Mouse (Mus musculus): ENCODE measurements at regions not wholly inside any gene's neighbourhood (a gene's known extent, or its start where the extent isn't known, plus 50 kb on each side); places are given as distances from the start of the nearest gene placed in this dataset.

DNA sequence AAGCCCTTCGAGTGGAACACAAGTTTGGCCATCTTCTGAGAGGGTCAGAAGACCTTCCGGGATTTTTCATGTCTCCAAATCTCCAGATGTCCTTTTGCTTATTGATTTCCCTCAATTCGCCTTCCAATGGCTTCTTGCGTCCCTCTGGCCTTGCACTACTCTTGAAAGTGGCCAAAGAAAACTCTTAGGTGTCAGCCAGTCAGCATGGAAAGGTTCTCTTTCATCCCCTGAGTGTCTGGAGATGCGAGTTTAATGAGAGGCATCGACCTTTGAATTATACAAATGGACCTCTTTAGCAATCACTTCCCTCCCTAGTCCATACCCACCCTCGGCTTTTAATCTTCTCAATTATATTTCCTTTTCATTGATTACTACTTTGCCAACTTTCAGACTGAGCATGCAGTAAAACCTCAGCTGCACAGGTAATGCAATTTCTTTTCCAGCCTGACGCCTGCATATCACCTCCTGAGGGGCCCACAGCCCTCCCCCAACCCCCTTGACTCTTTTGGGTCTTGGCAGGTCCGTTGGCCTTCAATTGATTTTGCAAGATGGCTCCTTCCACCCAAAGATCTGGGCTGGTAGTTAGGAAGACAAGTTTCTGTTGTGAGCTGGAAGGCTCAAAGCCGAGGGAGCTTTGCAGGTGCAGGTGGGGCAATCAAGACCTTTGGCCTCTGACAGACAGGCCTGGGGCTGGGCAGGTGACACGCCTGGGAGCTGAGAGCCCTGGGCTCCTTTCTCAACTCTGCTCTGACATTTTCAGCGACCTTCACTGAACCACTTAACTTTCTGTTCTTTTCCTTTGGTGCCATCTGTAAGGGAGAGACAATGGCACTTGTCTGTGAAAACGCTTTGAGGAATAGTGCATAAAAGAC is 461.8 kb downstream of the Ccdc171 start:
- DNase-seq (ENCODE audit: low spot score in 2 of 2): no peak

DNA sequence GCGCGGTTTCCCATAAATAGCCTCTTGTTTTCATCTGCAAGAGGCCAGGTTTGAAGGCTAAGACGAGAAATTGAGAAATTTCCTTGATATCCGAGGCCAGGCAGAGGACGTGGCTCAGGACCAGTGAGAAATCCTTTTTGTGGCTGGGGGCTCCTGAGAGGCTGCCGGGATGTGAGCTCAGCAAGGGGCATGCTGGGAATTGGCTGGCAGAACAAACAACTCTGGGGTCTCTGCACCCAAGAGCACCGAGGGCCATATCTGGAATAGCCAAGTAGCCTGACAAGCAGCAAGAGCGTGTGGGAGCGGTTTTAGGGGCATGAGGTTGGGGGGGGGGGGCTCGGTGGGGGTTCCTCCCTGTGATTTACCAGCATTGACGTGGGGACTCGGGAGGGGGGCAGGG is 462.5 kb downstream of the Ccdc171 start:
- no peak for DNase-seq (ENCODE audit: low spot score in 2 of 2)

DNA sequence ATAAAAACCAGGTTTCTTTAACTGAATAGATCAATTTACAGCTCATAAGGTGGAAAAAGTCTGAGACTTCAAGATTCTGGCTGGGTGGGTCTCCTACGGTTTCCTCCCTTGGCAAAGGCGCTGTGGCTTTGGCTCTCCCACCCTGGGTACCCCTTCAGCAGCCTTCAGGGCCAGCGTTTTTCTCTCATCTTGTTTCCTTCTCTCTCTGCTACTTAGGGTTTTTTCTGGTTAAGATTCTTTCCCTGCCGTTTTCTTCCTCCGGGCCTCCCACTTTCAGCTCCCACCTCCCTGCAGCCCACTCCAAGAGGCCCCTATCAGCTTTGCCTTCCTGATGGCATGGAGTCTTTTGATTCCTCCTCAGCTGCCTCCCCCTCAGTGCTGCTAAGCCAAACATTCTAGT is 463.0 kb downstream of the Ccdc171 start:
- no peak for DNase-seq (ENCODE audit: low spot score in 2 of 2)

DNA sequence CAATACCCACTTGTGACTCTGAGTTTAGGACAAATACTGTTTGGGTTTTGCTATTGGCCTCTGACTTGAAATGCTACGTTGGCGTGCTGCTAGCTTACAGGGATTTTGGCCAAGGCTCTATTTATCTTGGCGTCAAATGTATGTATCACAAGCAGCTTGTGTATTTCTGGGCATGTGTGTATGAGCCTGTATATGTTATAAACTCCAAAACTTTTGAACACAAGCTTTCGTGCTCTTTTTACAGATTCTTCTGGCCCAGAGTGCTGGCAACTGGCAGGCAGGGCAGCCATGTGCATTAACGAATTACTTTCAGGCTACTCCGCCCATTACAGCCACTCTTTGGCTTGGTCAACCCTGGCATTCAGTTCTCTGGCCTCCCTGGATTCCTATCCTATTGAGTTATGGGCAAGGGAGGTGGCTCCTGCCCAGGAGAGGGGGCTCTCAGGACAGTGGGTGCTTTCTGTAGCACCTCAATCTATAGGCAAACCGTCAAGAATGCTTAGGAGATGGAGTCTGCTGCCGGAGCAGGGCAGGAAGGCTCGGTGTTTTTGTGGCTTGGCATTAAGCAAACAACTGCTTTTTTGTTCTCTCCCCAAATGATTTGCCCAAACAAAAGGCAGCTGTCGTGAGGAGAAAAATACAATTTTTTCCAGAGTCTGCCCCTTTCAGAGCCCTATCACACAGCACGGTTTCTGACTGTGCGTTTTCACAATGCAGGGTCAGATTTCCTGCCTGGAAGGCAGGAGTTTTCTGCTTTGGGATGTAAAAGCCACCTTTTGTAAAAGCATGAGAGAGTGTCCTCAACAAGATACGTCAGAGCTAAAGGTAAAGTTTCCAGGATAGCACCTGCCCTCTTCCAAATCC is 465.0 kb downstream of the Ccdc171 start:
- no peak for DNase-seq (ENCODE audit: low spot score in 2 of 2)

DNA sequence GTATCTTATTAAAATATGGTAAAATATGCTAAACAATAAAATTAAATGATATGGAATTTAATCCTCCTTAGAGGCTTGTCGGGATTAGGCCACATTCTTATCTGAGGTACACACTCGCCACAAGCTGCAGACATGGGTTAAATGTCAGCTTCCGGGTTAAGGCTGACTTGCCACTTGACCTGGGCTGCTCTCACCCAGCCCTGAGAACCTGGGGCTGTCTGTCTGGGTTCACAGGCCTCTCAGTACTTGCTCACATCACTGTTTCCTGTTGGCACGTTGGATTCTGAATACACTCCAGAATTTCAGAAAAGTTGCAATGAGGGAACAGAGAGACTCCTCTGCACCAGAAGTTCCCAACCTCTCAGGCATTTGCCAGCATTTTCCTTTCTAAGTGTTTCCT is 465.9 kb downstream of the Ccdc171 start:
- no peak for DNase-seq (ENCODE audit: low spot score in 2 of 2)

DNA sequence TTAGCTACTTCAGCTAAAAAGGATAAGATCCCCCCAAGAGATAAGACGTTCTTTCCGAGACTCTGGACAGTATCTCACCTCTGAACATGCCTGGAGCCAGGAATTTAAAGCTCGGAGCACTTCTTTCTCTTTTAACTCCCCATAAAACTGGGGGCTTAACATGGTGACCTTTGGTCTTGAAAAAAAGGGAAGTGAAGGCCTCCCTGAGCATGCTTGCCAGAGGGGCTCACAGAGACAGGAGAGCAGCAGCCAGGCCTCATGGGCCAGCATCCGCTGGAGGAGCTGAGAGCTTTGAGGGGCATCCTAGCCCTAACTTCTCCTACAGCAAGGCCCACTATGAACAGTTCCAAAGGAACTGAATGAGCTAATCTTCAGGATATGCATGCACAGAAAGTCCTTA is 471.7 kb downstream of the Ccdc171 start:
- no peak for DNase-seq (ENCODE audit: low spot score in 2 of 2)

DNA sequence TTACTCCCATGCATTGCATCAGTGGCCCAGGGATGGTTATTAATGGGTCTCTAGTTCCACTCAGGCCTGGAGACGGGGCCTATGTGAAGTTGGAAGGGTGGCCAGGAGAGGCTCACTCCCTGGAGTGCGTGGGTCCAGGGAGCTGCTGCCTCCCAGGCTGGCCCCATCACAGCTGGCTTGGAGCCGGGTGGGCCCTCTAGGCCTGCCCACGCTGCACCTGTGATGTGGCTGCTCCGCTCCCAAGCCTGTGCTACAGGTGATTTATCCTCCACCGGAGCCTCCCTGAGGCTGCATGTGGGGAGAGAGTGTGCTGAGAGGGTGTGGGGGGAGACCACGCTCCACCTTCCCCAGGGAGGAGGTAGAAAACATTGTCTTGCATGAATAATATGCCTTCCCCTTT is 476.3 kb downstream of the Ccdc171 start:
- no peak for DNase-seq (ENCODE audit: low spot score in 2 of 2)

DNA sequence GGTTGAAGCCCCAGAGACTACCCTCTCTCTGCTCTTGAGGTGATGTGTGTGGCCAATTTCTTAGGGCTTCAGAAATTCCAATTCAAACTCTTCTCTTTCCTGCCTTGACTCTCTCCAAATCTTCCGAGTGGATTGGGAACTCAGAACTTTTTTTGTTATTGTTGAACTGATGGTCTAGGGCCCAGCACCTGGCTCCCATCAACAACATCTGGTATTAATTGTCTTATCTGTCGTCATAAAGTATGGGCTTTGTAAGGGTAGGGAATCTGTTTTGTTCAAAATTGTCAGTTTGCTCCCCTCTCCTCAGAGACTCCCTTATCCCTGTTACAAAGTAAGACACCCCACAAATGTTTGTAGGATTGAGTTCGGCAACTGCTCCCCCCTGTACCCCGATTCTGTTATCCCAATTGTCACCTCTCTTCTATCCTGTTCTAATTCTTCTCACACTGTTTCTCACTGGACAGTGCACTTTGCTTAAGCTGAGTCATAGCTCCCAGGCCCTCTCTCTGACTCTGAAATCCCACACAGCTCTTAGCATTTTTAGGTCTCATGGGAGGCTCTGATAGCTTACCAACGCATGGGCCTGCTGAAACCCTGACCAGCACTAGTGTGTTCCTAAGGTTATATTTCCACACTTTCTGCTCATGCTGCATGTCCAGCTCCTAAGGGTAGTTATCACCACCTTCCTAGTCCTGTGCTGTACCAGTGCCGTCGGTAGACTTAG is 478.9 kb downstream of the Ccdc171 start:
- no peak for DNase-seq (ENCODE audit: low spot score in 2 of 2)

DNA sequence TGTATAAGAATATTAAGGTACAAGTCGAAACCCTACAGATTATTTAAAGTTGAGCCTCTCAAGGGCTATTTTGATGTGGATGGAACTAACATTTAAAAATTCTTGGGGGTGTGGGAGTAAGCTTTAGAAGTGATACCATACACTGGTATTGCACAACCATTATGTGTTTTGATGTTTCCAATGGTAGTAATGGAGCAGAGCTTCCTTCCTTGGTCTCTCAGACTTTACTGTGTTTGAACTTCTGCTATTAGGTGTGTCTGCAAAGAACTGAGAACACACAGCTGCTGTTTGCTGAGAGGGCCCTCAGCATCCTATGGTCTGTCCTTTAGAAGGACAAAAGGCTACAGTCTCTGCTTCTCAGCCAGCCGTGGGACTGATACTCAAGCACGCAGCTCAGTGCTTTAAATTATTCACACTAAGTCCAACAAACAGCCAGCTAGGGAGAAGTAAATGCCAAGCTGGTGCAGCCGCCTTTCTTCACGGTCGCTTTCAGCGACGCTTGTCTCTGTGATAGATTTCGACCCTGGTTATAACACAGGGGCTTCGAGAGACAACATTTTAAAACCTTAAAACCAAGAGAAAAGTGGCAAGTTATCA is 479.5 kb downstream of the Ccdc171 start:
- DNase-seq (ENCODE audit: low spot score in 2 of 2): no peak

DNA sequence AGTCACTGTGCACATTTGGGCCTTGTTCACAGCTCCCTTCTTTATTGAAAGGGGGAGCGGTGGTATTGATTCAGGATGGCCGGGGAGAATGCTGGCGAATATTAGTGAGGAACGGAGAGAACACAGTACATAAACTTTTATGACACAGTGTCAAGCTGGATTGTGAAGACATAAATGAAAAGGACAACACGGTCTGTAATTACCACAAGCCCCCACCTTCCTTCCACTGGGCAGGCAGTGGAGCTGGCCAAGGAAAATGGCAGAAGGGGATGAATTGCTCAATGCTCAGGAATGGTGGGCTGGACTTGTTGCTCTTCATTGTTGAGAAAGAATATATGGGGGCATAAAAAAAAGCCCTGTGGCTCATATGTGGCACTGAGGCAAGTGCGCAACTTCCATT is 486.6 kb downstream of the Ccdc171 start:
- DNase-seq (ENCODE audit: low spot score in 2 of 2): no peak

DNA sequence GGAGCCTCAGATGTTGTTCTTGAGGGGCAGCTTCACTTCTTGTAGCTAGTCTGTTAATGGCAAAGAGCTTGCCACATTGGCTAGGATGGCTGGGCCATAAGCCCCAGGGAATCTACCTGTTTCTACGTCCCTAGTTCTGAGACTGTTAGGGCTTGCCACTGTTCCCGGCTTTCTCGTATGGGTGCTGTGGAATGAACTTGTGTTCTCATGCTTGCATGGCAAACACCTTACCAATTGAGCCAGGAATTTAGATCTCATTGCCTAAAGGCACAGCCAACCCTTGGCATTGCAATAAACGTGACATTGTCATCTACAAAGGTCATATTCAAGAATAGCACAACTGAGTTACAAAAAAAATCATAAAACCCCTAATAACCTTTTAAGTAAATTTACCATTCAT is 489.8 kb downstream of the Ccdc171 start:
- DNase-seq (ENCODE audit: low spot score in 2 of 2): no peak

DNA sequence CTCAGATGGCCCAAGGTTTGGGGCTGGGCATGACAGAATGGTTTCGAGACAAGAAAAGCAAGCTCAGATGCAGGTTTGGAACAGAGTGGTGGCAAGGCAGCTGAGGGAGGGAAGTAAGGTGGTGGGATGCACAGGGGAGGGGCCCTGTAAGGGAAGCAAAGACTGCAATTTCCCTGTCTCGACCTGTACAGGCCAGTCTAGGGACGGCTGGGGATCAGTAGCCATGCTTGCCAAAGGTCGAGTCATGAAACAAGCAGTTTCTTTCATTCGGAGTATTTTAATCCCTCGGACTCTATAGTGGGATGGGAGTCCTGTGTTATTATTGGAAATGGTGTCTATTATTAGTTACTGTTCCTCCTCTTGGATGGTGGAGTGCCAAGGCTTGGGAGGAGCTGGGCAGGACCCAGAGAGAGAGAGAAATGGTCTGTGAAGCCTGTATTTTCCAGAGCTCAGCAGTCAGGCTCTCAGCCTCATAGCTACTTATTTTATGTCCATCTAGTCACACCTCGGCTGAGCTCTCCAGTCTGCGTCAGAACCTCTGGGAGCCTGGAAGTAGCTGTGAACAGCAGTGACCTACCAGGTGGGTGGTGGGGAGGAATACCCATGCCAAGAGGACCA is 490.3 kb downstream of the Ccdc171 start:
- DNase-seq (ENCODE audit: low spot score in 2 of 2): no peak

DNA sequence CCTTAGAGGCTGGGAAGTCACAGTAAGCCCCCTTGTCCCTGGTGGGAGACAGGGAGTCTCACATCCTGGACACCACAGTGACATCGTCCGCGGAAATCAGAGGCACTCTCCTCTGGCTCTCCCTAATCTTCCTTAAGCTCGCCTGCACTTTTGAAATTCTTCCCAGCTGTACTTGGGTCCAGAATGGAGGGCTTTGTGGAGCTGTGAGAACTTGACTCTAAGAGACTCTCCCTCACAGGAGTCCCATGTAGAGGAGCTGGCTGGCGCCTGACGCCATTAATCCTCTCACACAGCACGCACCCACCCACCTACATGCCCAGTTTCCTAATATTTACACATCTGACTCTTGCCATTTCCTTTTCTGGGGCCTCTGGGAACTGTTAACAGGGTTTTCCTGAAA is 492.8 kb downstream of the Ccdc171 start:
- DNase-seq (ENCODE audit: low spot score in 2 of 2): no peak

DNA sequence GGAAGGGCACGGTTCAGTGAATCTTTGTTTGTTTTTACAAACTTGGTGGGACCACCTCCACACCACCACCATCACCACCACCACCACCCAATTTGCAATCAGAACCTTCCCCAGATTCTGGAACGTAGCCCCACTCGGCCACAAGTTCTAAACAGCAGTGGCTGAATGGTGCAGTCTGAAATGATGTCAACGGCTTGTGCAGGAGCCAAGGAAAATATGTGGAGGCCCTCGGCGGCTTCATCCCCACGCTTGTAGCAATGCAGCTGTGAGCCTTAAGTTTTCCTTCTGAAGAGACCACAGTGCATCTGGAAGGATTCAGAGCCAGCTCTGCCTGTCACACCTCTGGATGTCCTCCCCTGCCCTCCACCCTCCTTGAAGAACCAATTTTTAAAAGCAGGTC is 493.4 kb downstream of the Ccdc171 start:
- no peak for DNase-seq (ENCODE audit: low spot score in 2 of 2)

DNA sequence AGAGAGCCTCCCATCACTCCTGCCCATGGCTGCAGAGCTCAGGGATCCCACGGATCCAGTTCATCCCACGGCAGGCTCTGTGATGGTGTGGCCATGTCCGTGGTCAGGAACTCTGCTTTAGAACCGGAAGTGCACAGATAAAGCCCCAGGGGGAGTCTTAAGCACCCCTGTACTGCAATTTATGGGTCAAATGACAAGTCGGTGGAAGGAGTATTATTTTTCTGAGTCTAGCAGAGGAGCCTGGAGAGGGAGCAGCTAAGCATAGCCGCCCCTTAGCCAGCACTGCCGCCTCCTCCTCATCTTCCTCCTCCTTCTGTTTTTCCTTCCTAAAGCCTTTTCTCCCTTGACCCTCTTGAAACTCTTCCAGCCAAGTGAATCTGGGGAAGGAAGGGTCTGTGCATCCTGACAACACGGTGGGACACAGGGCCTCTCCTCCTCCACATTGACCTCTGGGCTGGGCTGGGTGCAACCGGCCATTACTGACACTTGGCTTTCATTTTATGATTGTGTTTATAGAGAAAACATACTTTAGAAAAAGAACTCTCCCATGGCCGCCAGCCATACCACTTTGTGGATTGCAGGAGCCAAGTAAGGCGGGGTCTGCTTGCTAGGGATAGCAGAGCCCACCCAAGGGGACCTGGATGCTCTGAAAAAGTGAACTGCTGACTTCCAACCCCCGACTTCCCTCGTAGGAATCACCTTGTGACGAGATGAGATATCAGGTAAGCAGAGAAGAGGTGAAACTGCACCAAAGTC is 494.3 kb downstream of the Ccdc171 start:
- no peak for DNase-seq (ENCODE audit: low spot score in 2 of 2)

DNA sequence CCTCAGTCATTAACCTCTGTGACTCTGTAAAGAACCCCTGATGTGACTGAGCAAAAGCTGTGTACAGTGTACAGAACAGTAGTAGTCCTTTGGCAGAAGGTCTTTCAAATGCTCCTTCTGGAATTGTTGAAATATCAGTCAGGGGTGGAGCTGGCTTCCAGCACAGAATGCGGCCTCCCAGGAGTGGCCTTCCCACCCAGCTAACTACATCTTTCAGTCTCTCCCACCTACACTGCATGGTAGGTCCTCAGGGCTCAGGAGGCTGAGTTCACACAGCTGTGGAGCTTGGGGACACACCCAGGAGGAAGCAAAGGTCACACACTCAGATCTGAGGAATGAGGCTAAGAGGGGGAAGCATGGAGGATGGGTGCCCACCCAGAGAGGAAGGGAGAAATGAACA is 495.3 kb downstream of the Ccdc171 start:
- DNase-seq (ENCODE audit: low spot score in 2 of 2): no peak

DNA sequence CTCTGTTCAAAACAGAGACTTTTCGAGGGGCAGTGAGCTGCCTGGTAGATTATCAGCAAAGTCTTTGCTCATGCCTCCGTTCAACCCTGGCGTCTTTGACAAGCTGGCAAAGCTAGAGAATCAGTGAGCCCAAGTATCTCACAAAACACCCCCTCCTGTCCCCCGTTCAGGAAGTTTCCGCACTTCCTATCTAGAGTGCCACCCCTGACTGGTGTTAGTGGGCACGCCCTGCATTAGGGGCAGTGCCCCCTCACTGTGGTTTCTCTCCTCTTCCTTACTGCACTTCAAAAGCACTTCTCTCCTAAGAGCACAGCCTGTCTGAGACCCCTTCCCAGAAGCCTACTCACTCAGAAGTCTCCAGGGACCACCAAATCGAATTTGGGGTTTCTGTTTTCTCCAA is 497.0 kb downstream of the Ccdc171 start:
- no peak for DNase-seq (ENCODE audit: low spot score in 2 of 2)

DNA sequence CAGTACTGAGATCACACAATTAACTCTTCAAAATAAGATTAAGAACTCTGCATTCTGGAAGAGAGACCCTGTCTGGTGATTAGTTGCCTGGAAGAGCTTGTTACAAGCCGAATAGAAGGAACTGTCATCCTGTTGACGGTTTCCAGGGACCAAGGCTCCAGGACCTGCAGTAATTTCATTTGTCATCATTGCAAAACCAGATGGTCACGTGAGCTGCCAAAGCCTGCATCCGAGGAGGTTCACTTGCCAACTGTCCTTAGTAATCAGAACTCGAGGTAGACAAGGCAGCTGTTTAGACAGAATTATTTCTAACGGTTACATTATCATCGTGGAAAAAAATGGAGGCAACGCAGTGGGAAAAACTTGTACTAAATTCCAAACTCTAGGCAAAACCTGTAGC is 500.8 kb downstream of the Ccdc171 start:
- DNase-seq (ENCODE audit: low spot score in 2 of 2): no peak

DNA sequence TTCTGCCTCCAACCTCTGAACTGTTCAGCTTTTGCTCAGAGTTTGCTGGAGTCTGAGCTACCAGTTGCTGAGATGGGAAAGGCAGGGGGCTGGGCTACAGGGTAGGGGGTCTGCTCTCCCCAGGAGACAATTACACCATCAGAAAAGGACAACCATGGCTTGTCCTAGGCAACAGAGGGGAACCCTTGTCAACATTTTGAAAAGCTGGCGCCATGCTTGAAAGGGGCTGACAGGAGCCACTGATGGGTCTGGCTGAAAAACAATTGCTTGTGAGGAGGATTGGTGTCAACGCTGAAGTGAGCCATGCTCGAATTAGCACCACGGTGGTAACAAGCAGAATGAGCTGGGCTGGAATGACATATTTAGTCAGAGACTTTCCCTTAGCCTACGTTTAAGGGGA is 502.8 kb downstream of the Ccdc171 start:
- DNase-seq (ENCODE audit: low spot score in 2 of 2): no peak

DNA sequence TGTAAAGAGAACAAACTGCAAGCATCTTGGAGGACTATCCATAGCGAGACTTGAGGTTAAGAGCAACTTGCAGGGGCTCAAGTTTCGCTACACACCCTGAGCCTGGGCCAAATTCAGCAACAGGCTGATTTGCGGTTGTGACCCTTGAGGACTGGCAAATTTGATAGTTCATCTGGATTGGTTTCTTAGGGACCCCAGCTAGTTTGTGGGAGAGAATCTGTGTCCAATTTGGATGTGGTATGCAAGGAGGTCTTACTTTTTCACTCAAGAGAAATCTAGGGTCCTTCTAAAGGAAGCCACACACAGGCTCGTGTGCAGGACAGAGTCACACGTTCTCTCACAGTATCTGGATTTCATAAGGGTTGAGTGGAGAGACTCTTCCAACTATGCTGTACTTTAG is 505.6 kb downstream of the Ccdc171 start:
- no peak for DNase-seq (ENCODE audit: low spot score in 2 of 2)

DNA sequence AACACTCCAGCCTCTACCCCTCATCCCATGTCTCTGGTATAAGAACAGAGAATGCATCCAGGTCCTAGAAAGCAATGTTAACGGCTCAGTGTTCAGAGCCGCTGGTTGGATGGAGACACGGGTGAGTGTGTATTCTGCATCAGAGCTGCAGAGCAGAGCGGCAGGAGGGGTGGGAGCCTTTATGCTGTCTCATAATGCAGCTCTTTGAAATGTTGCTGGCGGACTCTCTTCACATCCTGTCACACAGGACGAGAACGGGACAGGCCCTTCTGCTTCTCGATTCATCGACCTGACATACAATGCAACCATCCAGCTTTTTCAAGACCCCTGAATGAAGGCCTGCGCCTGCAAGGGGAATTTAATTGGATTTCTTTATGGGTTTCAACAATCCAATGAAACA is 507.2 kb downstream of the Ccdc171 start:
- no peak for DNase-seq (ENCODE audit: low spot score in 2 of 2)
